Mouse (Mus musculus) right cerebral cortex, postnatal 14 days (tissue): ENCODE measurements at regions not wholly inside any gene's neighbourhood (a gene's known extent, or its start where the extent isn't known, plus 50 kb on each side); places are given as distances from the start of the nearest gene placed in this dataset.

Experiments
- DNase-seq: peaks from one replicate; pipeline ENCODE4 v3.0.0; 2022

DNA sequence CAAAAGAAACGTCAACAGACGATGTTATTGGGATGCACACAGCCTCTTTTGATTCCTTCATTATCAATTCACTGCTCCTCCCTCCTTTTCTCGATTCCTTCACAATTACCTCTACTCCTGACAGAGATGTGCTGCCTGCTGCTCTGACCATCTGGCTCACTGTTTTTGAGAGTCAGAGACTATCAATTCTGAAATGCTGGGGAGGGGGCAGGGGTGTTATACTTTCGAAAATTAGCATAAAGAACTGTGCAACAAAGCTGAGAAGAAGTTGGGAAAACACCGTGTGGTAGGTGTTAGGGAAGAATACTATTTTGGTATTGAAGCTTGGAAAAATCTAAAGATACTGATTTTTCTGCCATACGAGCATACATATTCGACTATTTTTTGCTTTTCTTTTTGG lies 96.4 kb downstream of the Nedd1 start:
- no peak for DNase-seq

GRCm38 (mm10) chr10:92615684-92616379 lies 106.4 kb downstream of the Nedd1 start:
- DNase-seq: no peak

GRCm38 (mm10) chr10:92614341-92614740 lies 107.9 kb downstream of the Nedd1 start:
- no peak for DNase-seq

DNA sequence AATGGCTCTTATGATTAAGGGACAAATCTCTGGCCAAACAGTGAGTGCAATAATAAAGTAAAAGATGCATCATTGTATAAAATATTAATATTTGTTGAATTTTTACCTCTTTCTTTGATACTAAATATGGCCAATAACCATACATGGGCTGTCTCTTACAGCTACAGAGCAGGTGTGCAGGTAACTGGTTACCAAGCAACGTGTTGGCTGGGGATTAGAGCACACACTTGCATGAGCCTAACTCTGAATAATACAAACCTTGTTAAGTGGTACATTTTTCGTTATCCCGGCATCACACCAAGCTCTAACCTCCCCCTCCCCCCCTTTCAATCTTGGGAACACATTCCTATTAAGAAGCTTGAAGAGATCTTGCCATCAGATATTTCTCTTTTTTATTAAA lies 111.2 kb downstream of the Nedd1 start:
- DNase-seq: no peak

DNA sequence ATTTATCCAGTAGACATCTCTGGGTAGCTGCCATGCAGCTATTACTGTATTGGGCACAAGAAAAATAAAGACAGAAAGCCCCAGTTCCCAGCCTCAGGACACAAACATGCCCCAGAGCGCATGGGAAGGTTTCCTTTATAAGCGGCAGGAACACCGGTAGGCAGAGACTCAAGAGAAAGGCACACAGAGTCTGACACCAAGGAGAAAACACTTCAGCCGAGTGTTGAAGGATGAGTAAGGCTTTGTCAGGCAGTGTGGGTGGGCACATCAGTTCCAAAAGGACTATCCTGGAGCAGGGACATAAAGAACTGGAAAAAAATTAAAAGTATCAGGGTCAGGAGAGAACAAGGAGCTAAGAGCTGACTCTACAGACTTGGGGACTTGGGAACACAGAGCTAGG lies 115.5 kb downstream of the Nedd1 start:
- DNase-seq: no peak

DNA sequence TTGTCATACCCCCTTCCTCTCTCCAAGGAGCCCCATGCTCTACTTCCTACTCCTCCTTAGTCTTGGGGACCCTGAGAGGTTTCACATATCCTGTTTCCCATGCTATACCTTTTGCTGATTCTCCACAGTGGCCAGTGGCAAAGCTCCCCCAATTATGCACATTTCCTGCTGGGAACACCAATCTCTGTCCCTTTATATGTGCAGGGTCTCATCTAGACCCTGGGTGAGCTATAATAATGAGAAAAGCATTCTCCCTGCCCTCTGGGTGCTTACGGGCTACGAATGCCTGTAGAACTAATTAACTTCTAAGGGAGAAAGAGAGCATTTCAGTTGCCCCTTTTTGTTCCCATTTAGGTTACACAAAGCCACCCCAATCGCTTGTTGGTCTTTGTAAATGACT lies 116.6 kb downstream of the Nedd1 start:
- DNase-seq: no peak

DNA sequence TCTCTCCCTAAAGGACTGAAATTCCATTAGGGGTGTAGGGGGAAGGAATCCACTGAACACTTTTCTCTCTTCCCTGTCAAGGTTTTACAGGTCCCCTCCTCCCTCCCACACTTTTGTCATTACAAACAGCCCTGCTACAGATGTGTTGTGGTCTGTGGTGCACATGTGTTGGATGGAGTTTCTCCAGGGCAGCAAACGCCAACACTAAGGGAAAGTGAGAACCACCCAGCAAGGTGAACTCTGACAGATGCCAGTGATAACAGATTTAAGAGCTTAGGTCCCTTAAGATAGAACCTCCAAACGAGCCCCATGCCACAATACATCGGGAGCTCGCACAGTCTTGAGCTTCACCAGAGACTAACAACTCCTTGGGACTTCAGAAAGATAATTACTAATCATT lies 122.1 kb downstream of the Nedd1 start:
- no peak for DNase-seq

DNA sequence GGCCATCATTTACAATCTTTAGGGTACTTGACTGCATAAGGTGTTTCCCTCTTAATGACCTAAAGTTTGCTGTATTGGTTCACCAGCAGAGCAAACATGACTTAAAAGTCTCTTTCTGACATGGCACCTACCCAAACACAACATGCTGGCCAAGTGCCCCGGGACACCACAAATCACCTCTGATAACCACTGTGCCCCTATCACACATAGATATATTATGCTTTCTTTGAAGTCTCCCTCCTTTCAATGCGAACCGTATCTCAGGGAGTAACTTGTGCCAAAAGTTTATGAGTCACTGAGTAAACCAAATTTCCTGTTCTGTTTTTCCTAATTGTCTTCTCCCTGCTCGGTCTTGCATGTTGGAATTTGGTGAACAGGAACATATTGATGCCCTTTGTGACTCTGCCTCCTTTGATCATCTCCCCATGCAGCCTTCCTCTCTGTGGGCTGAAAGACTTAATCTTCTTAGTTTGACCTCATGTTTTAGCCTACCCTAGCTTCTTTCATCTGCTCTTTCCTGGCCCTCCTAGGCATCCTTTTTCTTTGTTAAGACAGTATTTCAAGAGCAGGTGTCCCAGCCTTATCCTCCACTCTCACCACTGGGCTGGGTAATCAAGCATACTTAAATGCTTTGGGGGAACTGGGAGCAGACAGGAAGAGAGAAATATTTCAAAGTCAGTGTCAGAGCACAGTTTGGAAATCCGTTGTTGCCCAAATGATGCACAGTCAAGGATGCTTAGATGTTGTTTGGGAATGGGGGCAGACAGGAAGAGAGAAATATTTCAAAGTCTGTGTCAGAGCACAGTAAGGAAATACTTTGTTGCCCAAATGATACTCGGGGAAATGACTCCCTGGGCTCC lies 126.5 kb downstream of the Nedd1 start:
- no peak for DNase-seq

GRCm38 (mm10) chr10:92593947-92594460 lies 128.2 kb downstream of the Nedd1 start:
- DNase-seq: no peak

DNA sequence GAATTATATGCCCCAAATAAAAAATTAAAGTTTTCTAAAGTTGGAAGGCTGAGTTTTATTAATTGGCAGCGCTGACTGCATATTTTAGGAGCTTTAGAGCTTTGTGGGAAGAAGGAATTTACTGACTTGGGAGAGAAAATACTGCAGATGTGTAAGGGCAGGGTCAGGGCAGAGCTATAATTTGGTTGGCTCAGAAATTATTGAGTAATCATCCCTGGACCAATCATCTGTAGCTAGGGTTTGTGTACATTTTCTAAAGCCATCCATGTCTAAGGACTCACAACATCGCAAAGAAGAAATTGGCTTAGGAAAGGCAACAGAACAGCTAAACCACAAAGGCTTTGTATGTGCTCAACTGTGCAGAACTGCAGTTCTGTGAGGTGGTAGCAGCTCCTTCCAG lies 143.3 kb downstream of the Nedd1 start:
- no peak for DNase-seq

GRCm38 (mm10) chr10:92570496-92570895 lies 151.7 kb downstream of the Nedd1 start:
- DNase-seq: no peak

DNA sequence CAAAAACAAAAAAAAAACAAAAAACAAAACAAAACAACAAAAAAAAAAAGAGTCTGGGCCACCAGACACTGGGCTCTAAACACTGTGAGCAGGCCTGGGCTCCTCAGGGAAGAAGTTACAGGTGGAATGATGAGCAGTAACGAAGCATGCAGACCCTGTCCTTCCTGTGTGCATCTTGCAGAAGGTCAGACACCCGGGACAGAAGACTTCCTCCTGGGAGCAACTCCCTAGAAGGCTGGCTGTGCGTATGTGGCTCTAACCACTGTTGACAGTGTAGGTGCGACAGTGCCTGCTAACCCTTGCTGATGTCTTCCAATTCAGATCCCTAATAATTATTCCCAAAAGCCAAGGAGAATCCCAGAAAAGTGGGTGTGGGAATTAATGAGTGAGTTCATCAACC lies 164.8 kb downstream of the Nedd1 start:
- DNase-seq: no peak

GRCm38 (mm10) chr10:92556526-92557422 lies 165.4 kb downstream of the Nedd1 start:
- no peak for DNase-seq

DNA sequence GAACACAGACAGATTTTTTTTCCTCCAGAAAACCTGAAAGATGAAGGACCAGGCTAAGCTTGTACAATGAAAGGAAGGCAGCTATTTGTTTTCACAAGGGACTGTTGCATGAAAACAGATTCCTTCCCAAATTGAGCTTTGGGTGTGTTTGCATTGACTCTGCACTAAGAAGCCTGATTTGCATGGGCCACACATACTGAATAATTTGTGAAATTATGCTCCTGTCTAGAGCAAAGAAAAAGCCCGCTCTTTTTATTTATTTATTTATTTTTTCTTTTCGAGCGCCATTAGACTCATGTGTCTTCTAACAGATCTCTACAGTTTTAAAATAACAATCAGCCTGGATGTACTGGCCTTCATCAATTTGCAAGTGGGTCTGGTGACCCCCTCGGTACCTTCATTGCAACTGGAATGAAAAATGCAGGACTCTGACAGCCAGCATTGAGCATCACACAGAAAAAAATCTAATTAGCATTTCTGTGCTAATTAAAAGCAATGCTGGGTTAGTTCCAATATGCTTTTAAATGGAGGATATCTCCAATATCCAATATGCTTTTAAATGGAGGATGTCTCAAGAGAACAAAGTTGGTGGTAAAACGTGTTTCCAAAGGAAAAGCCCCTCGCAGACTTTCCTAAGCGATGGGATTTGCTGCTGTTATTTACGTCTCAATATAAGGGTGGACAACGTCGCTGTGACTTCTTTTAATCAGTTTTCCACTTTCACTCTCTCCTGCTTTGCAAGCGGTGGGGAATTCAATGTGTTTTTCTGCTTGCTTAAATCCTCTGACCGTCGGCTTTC lies 166.3 kb downstream of the Nedd1 start:
- DNase-seq: no peak

GRCm38 (mm10) chr10:92553966-92554365 lies 168.3 kb downstream of the Nedd1 start:
- no peak for DNase-seq

DNA sequence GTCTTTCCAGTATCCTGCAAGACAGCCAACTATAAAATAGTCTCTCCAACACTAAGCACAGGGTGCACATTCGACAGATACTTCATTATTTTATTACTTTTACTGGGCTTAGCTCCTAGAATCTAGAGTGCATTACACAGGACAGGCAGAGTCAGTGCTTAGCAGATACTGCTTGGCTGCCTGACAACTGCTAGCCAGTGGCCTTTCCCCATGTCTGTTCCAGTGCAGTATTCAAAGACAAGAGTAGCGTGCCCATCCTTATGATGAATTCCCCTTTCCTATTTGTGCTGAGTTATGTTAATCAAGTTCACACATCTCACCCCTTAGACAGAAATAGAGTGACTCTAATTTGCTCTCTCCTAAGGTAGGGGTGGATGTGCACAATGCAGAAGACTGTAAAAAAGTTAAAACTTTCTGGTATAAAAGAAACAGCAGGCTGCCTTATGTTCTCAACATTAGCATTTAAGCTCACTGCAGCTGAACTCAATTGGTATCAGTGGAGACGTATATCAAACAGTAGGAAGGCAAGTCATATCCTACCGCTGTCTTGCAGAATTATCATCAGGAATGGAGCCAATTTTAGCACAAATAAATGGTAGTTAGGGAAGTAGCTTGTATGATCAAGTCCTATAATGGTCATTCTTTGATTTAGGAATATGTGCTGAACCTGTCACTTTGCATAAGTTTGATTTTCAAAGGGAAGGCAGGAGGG lies 173.2 kb downstream of the Nedd1 start:
- no peak for DNase-seq

DNA sequence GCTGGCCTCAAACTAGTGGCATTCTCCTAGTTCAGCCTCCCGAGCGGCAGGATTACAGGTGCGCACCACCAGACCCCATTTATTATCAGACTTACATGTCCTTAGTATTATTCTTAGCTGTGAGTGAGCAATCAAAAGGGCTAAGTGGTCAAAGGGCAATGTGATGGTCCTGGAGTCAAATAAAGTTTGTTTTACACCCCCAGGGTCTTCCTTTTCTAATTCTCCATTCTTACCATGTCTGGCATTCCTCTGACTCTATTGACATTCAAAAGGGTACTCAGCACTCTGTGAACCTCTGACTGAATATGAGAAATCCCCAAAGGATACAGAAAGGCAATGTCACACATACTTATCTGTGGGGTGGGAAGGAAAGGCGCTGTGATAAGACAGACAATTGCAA lies 183.8 kb downstream of the Nedd1 start:
- DNase-seq: no peak

GRCm38 (mm10) chr10:92516886-92517285 lies 205.3 kb downstream of the Nedd1 start:
- no peak for DNase-seq

GRCm38 (mm10) chr10:92511769-92512168 lies 210.5 kb downstream of the Nedd1 start:
- DNase-seq: no peak

- no peak for DNase-seq
These were observed 211.5 kb downstream of the Nedd1 start for GRCm38 (mm10) chr10:92510677-92511076.

DNA sequence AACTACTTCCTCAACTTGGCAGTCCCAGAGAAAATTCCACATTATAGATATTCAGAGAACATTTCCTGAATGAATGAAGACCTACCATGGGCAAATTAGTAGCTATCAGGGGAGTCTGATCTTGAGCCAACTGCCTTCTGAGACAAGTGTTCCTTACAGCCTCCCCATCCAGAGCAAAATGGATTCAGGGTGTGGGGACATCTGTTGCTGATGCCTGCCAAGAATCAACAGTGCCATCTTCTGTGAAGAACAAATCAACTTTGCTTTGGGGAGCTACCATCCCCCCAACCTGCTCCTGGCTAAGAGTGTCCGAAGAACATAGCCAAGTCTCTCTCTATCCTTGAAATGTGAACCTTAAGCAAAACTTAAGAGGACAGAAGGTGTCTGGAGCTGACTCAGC lies 217.9 kb downstream of the Nedd1 start:
- no peak for DNase-seq

DNA sequence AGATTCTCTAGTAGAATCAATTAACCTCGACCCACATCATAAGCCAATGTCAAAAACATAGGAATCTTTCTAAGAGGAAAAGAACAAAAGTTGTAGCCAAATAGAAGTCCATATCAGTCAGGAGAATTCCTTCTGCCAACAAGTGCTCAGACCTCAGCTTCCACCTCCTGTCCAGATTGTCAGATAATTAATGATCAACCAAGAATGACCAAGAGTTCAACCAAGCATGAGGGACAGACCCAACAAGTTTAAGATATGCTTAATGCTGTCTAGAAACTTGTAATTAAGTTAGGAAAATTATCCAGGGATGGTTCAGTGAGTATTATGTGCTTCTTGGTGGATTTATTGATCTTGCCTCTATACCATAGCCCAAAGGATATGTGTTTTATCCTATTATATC lies 238.6 kb downstream of the Nedd1 start:
- no peak for DNase-seq
